Mouse (Mus musculus) lung, postnatal 10 days (tissue): ENCODE measurements around the gene D10Jhu81e.

Experiments used
- DNase-seq: peaks from one replicate; pipeline ENCODE4 v3.0.0; 2021

D10Jhu81e gene

DNA sequence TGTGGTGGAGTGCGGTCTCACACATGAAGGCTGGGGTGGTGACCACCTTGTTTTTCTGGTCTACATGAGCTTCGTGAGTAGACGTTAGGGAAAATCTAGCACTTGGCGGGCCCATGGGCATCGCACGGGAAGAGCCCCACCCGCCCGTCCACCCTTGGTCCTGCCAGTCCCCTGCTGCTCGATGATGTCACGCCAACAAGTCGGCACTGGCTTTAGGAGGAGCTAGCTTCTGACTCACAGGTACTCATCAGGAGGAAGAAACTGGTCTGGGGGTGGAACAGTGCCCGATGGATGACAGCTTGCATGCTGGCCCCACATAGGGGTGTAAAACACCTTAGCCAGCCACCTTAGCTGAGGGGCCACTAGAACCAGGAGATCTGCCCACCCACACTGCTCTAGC lies 6.9 kb downstream of the D10Jhu81e start:
- no peak for DNase-seq

DNA sequence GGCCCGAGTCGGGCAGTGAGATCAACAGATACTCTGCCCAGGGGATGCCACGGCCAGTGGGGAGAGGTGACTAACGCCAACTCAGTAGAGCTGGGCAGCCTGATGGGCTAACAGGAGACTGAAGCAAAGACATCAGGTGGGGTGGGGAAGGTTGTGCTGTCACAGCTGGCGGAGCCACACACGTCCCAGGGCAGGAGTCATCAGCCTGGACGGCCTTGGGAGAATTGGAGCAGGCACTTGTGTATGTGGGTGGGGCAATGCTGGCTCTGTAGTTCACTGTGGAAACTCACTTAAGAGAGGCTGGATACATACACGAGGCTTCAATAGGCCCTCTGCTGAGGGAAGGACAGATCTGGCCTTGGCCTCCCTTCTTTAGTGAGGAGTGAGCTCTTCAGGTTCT lies 8.5 kb downstream of the D10Jhu81e start:
- DNase-seq: peak; percentile 28

GRCm38 (mm10) chr10:78160369-78161095 lies 9.1 kb downstream of the D10Jhu81e start:
- no peak for DNase-seq

DNA sequence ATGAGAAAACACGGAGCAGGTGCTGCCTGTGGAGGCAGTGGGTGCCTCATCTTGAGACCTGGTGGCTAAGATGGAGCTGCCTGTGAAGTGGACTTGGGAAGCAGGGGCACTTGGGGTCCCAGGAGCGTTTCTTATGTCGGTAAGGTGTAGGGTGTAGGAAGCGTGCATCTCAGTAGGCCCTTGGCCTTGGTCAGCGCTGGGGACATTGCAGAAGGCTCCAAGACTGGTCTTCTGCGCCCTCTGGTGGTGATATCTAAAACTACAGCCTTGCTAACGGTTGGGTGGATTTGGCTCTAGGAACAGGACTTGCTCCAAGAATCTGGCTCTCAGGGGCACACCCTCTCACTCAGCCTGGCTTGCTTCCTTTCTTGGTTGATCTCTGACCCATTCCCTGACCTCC lies 9.7 kb downstream of the D10Jhu81e start:
- peak; percentile 91 for DNase-seq

- peak; percentile 77 for DNase-seq
Measured at GRCm38 (mm10) chr10:78159252-78159878, 10.2 kb downstream of the D10Jhu81e start.

- DNase-seq: peak; percentile 23
Measured at GRCm38 (mm10) chr10:78158041-78158440, 11.5 kb downstream of the D10Jhu81e start.

GRCm38 (mm10) chr10:78156926-78157325 lies 12.7 kb downstream of the D10Jhu81e start:
- DNase-seq: peak; percentile 57

GRCm38 (mm10) chr10:78148834-78149766 lies 20.5 kb downstream of the D10Jhu81e start:
- DNase-seq: no peak

- no peak for DNase-seq
Measured at GRCm38 (mm10) chr10:78147908-78148441, 21.6 kb downstream of the D10Jhu81e start.

DNA sequence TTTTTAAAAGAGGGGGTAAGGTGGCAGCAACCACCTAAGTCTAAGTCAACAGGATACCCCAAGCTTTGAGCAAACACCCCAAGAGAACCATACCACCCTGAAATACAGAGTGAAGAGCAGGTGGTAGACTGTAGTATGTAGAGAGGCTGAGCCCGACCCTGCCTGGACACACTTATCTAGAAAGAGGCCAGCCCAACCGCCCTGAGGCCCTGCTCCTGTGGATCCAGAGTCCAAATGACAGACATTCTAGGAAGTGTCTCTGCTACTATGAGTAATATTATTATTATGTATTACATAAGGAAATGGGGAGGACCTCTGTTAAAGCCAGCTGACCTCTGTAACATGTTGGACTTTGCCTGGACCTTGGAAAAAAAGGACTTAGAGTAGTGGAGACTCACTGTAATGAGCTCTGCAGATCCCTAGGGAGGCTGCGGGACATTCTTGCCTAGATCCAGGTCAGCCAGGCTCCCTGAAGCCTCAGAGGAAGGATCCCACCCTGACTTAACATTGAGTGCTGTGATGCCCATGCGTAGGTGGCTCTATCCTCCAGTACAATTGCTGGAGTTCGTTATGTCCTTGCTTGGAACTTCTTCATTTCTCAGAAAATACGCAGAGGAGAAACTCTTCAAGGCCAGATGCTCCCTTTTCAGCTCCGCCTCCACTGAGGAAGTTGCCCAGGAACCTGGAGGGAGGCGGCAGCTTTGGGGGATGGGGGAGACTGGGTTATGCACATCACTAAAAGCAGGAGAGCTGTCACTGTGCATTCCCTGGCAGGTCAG lies 25.7 kb downstream of the D10Jhu81e start:
- DNase-seq: no peak

DNA sequence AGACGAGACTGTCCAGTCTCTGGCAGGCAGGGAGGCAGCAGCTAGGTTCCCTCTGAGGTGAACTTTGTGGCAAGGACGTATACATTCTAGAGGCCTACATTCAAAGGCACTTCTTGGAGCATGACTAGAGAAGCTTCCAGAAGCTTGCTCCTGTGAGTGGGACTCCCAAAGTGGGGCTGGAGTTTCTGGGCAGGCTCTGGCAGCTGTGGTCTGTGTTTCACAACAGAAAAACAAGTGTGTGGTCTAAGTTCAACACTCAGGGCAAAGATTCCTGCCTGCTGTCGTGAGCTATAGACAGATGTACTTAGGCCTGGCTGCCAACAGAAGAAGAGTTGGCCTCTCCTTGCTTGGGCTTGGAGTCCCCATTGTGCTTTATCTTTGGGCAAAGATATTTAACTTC lies 28.7 kb downstream of the D10Jhu81e start:
- DNase-seq: no peak

GRCm38 (mm10) chr10:78140251-78140600 lies 29.4 kb downstream of the D10Jhu81e start:
- no peak for DNase-seq

DNA sequence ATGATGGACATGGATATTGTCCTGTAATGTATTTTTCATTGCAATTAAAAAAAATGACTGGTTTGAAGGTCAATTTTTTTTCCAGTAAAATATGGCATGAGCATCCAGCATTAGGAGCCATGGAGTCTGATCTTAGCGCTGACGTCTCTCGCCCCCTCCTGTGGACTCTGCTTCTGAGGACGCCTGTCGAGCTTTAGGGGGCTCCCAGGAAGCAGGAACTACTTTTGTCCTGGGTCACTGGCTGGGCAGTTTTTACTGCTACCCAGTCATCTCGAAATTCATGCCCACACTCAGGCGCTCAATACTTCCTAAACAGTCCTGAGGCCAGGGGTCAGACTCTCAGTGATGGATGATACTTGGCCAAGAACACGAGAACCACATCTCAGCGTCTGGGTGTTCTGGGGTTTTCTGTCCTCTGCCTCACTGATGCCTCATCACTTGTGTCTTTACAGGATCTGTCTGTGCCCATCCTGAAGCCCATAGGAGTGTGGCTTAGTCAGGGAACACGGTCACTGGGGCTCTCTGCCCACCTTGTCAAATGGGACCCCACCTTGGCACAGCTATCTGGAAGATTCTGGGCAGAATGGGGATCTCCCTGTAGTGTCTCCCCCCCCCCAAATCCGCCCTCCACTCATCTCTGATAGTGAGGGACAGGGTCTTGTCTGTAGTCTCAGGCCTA lies 29.9 kb downstream of the D10Jhu81e start:
- no peak for DNase-seq

DNA sequence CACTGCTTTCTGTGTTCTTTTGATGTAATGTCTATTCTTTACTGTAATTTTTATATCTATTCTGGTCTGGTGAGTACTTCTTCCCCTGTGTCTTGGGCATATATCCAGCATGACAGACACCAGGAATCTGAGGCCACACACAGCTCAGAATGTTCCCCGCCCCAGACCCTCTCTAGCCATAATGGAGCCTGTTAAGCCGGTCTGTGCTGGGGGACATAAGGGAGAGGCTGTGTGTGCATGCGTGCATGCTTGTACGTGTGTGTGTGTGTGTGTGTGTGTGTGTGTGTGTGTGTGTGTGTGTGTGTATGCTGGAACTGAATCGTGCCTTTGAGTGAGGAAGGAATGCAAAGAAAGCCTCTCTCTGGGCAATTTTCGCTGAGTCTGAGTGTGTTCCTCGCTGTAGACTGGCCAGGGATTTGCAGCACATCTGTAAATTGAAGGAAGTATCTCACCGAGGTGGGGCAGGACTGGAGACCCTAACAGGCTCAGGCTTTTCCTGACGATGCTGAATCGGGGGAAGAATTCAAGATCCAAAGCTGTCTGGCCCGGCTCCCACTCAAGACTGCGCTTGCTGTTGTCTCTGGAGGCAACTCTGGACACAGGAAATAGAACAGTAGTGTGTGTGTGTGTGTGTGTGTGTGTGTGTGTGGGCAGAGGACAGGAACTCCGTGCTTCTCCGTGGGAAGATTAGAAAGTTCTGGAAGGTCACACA lies 30.6 kb downstream of the D10Jhu81e start:
- DNase-seq: peak; percentile 82

GRCm38 (mm10) chr10:78137191-78137590 lies 32.4 kb downstream of the D10Jhu81e start:
- DNase-seq: no peak

DNA sequence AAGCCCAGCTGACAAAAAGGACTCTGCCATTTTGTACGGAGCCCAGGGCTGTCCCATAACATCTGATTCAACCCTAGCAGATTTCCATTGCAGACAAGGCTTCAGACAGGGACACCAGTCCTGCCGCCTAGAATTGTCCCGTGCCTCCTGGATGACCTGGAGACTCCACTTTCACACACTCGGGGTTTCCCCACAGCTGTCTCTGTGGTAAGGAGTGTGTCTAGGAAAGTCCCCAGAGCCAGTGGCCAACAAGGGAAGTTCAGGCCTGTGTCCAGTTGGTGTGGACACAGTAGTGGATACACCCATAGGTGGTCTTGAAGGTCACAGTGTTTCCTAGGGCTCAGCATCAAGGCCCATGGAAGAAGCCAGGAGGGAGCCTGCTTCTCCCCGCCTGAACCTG lies 33.6 kb downstream of the D10Jhu81e start:
- no peak for DNase-seq

DNA sequence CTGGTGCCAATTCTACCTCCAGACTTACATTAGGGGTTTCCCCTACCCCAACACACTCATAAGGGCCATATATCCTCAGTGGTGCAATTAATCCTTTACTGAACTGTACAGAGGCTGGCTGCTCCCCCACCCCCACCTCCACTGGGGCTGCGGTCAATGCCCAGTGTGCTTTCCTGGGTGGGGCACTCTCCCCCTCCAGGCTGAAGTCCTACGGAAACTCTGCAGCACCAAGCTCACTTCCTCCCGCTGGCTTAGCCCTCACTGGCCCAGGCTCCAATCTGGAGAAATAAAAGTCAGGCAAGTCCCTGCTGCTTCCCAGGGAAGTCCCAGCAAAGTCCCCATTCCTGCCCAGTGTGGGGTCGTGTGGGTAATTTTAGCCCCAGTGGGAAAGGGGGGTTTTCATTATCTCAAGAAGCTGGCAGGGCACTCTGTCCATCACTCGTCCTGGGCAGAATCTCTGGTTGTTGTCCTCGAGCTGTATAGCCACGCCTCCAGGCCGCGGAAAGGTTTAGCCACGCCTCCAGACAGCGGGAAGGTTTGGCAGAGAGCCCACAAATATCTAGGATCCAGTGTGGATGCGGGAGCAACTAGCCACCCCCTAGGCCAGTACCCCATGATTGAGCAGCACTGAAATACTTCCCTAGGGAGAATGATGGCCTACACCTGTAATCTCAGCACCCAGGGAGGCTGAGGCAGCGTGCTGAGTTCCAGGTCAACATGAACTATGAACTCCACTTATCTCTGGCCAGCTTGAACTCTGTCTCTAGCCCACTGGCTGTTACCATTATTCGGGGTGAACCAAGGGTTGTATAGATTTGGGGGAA lies 34.4 kb downstream of the D10Jhu81e start:
- DNase-seq: peak; percentile 71

- DNase-seq: no peak
Measured at GRCm38 (mm10) chr10:78134400-78134799, 35.2 kb downstream of the D10Jhu81e start.

- DNase-seq: no peak
Measured at GRCm38 (mm10) chr10:78129998-78130397, 39.6 kb downstream of the D10Jhu81e start.

DNA sequence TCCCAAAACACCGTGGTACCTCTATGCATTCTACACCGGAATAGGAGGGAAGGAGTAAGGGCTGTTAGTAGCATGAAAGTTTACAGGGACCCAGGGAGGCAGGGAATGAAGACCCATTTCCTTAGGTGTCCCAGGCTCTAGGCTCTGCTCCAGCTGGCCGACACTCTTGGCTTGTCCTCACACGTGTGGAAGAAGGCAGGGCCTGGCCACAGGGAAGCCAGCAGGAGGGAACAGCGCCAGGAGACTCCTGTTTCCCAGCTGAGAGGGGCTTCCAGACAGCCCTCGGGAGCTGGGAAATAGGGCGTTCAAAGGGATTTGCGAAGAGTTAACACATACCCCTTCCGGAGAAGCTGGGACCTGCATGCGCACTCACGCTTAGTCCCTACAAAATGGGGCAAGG lies 40.2 kb downstream of the D10Jhu81e start:
- DNase-seq: peak; percentile 53
